Mouse (Mus musculus): ENCODE data around the gene Cilp. TPM values are rescaled to one million over a fixed set of nuclear protein-coding genes. Genes with fewer than 3 reads are reported as not detected.

The Cilp gene
- polyA plus RNA-seq, 1 experiment from 2014 or later, result 1.7 TPM

- H3K9ac ChIP-seq (ENCODE audit: low read depth, low read length), result no peak overlapping the region
- no peak overlapping the region for H3K27ac ChIP-seq (ENCODE audit: low read length)
- H3K4me1 ChIP-seq (ENCODE audit: control insufficient read depth, insufficient read depth, low read length), result no peaks in the 10 kb centered on the region
- no peak for ATAC-seq
- H3K4me2 ChIP-seq (ENCODE audit: low read depth, low read length), result no peak overlapping the region
- H3K36me3 ChIP-seq (ENCODE audit: control insufficient read depth, insufficient read depth, low read length), result no peaks in the 10 kb centered on the region; the same call in 1 of the 2 replicates
- H3K9me3 ChIP-seq (ENCODE audit: control insufficient read depth, low read length), result no peaks in the 10 kb centered on the region
- 81% methylated on average over 11 of the region's 11 CpGs for WGBS
- no peak overlapping the region for H3K4me3 ChIP-seq (ENCODE audit: low read length)
- H3K27me3 ChIP-seq (replicated peaks; ENCODE audit: control insufficient read depth, insufficient read depth, low read length), result no peaks in the 10 kb centered on the region
Observed at GRCm38 (mm10) chr9:65322255-65322900, 57.4 kb downstream of the Cilp start.

DNA sequence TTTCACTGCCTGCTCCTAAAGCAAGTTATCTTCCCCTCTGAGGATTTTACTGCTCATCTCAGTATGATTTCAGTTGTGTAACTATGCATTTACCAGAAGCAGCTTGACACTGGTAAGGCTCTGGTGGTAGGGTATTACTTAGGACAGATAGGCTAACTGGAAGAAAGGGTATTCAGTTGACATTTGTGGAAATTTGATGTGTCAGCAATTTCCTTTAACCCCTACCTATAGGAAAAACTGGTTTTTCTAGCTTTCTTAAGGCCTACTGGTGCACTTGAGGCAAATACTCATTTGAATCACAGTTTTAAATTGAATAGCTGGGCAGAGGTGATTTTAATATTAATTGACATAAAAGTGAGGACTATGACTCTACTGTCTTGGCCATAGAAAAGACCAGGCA lies 61.0 kb downstream of the Cilp start:
- Histone ChIP-seq H3K4me3 (ENCODE audit: low read length) (no peak overlapping the region), H3K4me1 (ENCODE audit: control insufficient read depth, insufficient read depth, low read length) (no peaks in the 10 kb centered on the region), H3K27me3 (replicated peaks; ENCODE audit: control insufficient read depth, insufficient read depth, low read length) (no peaks in the 10 kb centered on the region), H3K9me3 (ENCODE audit: control insufficient read depth, low read length) (no peaks in the 10 kb centered on the region), H3K9ac (ENCODE audit: low read depth, low read length) (no peak overlapping the region), H3K36me3 (ENCODE audit: control insufficient read depth, insufficient read depth, low read length) (peaks cover 2% of the 10 kb centered on the region; the same call in 1 of the 2 replicates), H3K4me2 (ENCODE audit: low read depth, low read length) (no peak overlapping the region), H3K27ac (ENCODE audit: low read length) (no peak overlapping the region)
- ATAC-seq, result no peak

DNA sequence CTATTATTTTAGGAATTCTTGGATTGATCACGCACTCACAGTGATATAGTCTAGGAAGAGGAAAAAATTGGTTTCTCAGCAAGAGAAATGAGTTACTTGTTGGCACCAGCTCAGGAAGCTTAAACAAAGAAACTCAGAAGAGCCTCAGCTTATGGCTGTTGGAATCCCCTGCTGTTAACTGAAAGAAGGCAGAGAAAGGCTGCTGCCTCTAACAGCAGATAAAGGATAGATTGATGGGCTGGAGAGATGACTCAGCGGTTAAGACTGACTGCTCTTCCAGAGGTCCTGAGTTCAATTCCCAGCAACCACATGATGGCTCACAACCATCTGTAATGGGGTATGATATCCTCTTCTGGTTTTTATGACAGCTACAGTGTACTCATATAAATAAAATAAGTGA lies 62.4 kb downstream of the Cilp start:
- peaks cover 2% of the 10 kb centered on the region; the same call in 1 of the 2 replicates for H3K36me3 ChIP-seq (ENCODE audit: control insufficient read depth, insufficient read depth, low read length)
- H3K4me1 ChIP-seq (ENCODE audit: control insufficient read depth, insufficient read depth, low read length), result no peaks in the 10 kb centered on the region
- ATAC-seq, result no peak
- no peaks in the 10 kb centered on the region for H3K9me3 ChIP-seq (ENCODE audit: control insufficient read depth, low read length)
- 92% methylated on average over 2 of the region's 2 CpGs for WGBS
- no peak overlapping the region for H3K4me3 ChIP-seq (ENCODE audit: low read length)
- H3K4me2 ChIP-seq (ENCODE audit: low read depth, low read length), result no peak overlapping the region
- no peak overlapping the region for H3K27ac ChIP-seq (ENCODE audit: low read length)
- H3K9ac ChIP-seq (ENCODE audit: low read depth, low read length), result no peak overlapping the region
- no peaks in the 10 kb centered on the region for H3K27me3 ChIP-seq (replicated peaks; ENCODE audit: control insufficient read depth, insufficient read depth, low read length)

Other genes starting within 250 kb of the Cilp start
- 77.8 and 86.8 TPM in 2 replicates for gene Hacd3, start 243.5 kb upstream of the Cilp start, polyA plus RNA-seq (2015; fragmentation: Nextera tagmentation; extraction: Ambion mirVana)
- gene Dpp8, start 232.8 kb upstream of the Cilp start, polyA plus RNA-seq (2015; fragmentation: Nextera tagmentation; extraction: Ambion mirVana), result 26.9 and 29.1 TPM in 2 replicates
- 13.0 and 14.5 TPM in 2 replicates for gene Igdcc4, start 163.7 kb upstream of the Cilp start, polyA plus RNA-seq (2015; fragmentation: Nextera tagmentation; extraction: Ambion mirVana)
- 0.12 and 0.60 TPM in 2 replicates for gene Igdcc3, start 124.0 kb upstream of the Cilp start, polyA plus RNA-seq (2015; fragmentation: Nextera tagmentation; extraction: Ambion mirVana)
- 10.8 and 11.0 TPM in 2 replicates for gene Parp16, start 69.8 kb upstream of the Cilp start, polyA plus RNA-seq (2015; fragmentation: Nextera tagmentation; extraction: Ambion mirVana)
- 46.6 and 49.7 TPM in 2 replicates for gene Clpx, start 29.1 kb downstream of the Cilp start, polyA plus RNA-seq (2015; fragmentation: Nextera tagmentation; extraction: Ambion mirVana)
- 3.4 and 3.5 TPM in 2 replicates for gene Pdcd7, start 80.9 kb downstream of the Cilp start, polyA plus RNA-seq (2015; fragmentation: Nextera tagmentation; extraction: Ambion mirVana)
- 0.16 and 0.18 TPM in 2 replicates for gene Ubap1l, start 95.9 kb downstream of the Cilp start, polyA plus RNA-seq (2015; fragmentation: Nextera tagmentation; extraction: Ambion mirVana)
- gene Kbtbd13, start 126.5 kb downstream of the Cilp start, polyA plus RNA-seq (2015; fragmentation: Nextera tagmentation; extraction: Ambion mirVana), result 2.5 and 3.4 TPM in 2 replicates
- 5.0 and 5.5 TPM in 2 replicates for gene Rasl12, start 133.3 kb downstream of the Cilp start, polyA plus RNA-seq (2015; fragmentation: Nextera tagmentation; extraction: Ambion mirVana)
- 16.4 and 26.4 TPM in 2 replicates for gene Slc51b, start 157.8 kb downstream of the Cilp start, polyA plus RNA-seq (2015; fragmentation: Nextera tagmentation; extraction: Ambion mirVana)
- 20.3 and 24.0 TPM in 2 replicates for gene Mtfmt, start 170.6 kb downstream of the Cilp start, polyA plus RNA-seq (2015; fragmentation: Nextera tagmentation; extraction: Ambion mirVana)
- 95.1 and 107 TPM in 2 replicates for gene Spg21, start 195.8 kb downstream of the Cilp start, polyA plus RNA-seq (2015; fragmentation: Nextera tagmentation; extraction: Ambion mirVana)

All from intestine, embryonic 16.5 days (tissue).